Mouse (Mus musculus): Measurements from ENCODE around the gene Pgd. TPM values are rescaled to one million over a fixed set of nuclear protein-coding genes. Genes with fewer than 3 reads are reported as not detected.
"Not testable (repeated sequence)": the region's sequence is repeated elsewhere in the genome, so short reads cannot be mapped to it uniquely, and the experiment has no call there.

The Pgd gene
- total RNA-seq (2021): 10 to 100 TPM; 14.4 to 19.1 TPM
- long read RNA-seq, experiment 1, partial matches to known transcripts: 2 of 5 reads
- long read RNA-seq, experiment 1, other reads (novel, unspliced or antisense): 2 of 5 reads
- long read RNA-seq, experiment 2, partial matches to known transcripts: 1 of 5 reads
- long read RNA-seq, experiment 2, other reads (novel, unspliced or antisense): 2 of 5 reads

DNA sequence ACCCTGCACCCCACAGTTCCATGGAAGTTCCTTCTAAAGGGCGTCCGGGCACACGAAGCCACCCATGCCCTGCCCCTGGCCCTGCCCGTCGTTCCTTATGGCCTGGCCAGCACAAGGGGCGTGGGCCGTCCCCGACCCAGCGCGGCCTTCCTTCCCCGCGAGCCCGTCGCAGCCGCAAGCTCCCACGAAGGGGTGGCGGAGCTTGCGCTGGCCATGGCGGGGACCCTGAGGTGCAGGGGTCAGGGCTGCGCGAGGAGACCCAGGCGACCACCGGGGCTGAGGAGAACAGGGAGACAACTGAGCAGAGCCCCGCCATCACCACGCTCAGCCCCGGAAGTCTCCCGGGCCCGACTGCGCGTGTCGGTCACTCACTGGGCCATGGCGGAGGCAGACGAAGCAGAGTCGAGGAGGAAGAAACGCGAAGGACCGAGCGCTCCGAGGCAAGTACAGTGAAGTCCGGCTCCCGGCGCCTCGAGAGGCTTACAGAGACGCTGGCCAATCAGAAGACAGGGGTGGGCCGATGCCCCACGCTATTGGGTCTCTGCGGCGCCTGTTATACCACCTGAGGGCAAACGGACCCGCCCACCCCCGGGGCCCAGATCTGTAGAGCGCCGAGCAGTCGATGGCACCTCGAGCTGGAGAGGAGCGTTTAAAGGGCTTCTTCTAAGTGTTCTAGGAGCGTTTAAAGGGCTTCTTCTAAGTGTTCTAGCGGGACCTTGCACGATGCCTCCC lies at the start of gene Pgd:
Pgd (minus strand) TSS at position 557 of the 732 bp plus-strand sequence.
- intact Hi-C loops (cut with DNase I): no loop called here
- Histone ChIP-seq H3K4me3 (peak within 1 kb of the TSS; percentile 99), H3K27ac (peak within 1 kb of the TSS; percentile 95)
- DNase-seq: peak; percentile 98
- TF ChIP-seq CTCF (IDR thresholded peaks at IDR 0.05): no peak

GRCm38 (mm10) chr4:149215982-149216381 lies 49.4 kb upstream of the Pgd start:
- DNase-seq: no peak
- Histone ChIP-seq H3K4me3 (no peak overlapping the region), H3K27ac (no peak overlapping the region)
- no peak for TF ChIP-seq CTCF (IDR thresholded peaks at IDR 0.05)
- intact Hi-C loops (cut with DNase I): no loop called here

DNA sequence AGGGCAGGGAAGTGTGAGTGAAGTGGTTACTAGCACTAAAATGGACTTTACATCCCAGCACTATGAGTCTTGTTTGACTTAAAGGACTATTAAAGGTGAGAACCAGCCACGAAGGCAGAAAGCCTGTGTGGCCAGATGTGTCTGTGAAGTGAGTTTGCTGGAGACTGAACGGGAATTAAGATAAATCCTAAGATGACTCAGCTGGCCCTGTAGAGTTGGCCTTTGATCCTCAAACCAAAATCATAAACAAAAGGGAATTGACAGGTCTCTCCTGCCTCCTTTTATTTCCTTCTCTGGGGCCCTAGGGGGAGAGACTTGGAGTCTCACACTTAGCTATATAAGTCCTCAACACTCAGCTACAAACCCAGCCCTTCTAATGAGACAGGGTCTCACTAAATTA lies 48.8 kb upstream of the Pgd start:
- TF ChIP-seq CTCF (IDR thresholded peaks at IDR 0.05): no peak
- no peak overlapping the region for H3K4me3 ChIP-seq
- H3K27ac ChIP-seq: no peak overlapping the region
- intact Hi-C loops (cut with DNase I): no loop called here
- no peak for DNase-seq

- H3K4me3 ChIP-seq; H3K27ac ChIP-seq; DNase-seq; intact Hi-C loops (cut with DNase I): not testable (repeated sequence)
Measured at GRCm38 (mm10) chr4:149214468-149214867, 47.9 kb upstream of the Pgd start.

GRCm38 (mm10) chr4:149213466-149213865 lies 46.9 kb upstream of the Pgd start:
- no peak overlapping the region for H3K27ac ChIP-seq
- DNase-seq: no peak
- TF ChIP-seq CTCF (IDR thresholded peaks at IDR 0.05): no peak
- intact Hi-C loops (cut with DNase I): no loop called here
- no peak overlapping the region for H3K4me3 ChIP-seq

GRCm38 (mm10) chr4:149211441-149211840 lies 44.9 kb upstream of the Pgd start:
- TF ChIP-seq CTCF (IDR thresholded peaks at IDR 0.05): peak; percentile 41; the same call in 1 of the 2 replicates
- H3K27ac ChIP-seq; intact Hi-C loops (cut with DNase I); H3K4me3 ChIP-seq; DNase-seq: not testable (repeated sequence)

DNA sequence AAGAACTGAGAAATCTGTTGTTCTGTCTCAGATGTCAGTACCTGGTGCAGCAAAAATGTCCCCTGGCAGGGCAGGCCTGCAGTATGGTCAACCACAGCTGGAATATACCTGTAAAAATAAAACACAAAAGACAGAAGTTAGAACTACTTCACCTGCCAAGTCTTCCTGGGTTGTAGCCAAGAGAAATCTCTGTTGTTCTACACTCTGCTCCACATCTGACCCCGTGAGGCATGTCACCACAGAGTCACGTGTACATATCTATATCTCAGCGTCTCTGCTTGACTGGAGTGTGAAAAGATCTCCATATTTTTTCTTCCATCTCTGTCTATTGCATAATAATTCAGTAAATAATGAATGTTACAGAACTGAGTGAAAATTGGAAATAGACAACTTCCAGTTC lies 35.9 kb upstream of the Pgd start:
- no peak for TF ChIP-seq CTCF (IDR thresholded peaks at IDR 0.05)
- DNase-seq: no peak
- no peak overlapping the region for H3K27ac ChIP-seq
- intact Hi-C loops (cut with DNase I): no loop called here
- no peak overlapping the region for H3K4me3 ChIP-seq

DNA sequence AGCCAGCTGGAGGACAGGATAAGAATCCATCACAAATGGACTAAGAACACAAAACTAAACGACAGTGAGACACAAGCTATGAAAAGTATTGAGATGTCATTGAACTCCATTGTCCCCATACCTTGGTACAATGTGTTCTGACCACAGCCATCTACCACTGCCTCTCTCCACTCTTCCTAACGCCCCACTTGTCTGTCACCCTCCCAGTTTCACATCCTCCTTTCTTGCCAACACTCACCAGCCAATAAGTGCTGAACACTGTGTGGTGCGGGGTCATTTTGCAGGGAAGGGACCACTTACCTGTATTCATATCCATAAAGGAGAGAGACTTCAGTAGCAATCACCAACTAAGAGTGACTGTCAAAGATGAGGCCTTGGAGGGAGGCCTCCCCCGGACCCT lies 34.5 kb upstream of the Pgd start:
- intact Hi-C loops (cut with DNase I): no loop called here
- TF ChIP-seq CTCF (IDR thresholded peaks at IDR 0.05): no peak
- DNase-seq: no peak
- H3K27ac ChIP-seq: no peak overlapping the region
- no peak overlapping the region for H3K4me3 ChIP-seq

DNA sequence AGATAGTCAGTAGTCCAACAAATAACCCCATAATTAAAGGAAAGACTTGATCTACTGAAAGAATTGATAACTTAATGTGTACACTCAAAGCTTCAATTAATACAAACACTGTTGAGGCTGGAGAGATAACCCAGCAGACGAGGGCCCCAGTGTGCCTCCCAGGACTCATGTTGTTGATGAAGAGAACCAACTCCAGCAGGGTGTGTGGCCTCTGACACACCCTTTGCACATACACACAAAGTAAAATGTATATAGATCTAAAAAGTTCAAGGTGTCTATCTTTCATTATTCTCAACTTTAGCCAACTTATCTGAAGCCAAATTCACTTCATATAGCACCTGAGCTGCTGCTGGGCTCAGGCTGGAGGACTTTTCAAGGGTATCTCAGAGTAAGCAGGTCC lies 30.6 kb upstream of the Pgd start:
- TF ChIP-seq CTCF (IDR thresholded peaks at IDR 0.05): no peak
- intact Hi-C loops (cut with DNase I): no loop called here
- DNase-seq: no peak
- Histone ChIP-seq H3K27ac (no peak overlapping the region), H3K4me3 (no peak overlapping the region)

DNA sequence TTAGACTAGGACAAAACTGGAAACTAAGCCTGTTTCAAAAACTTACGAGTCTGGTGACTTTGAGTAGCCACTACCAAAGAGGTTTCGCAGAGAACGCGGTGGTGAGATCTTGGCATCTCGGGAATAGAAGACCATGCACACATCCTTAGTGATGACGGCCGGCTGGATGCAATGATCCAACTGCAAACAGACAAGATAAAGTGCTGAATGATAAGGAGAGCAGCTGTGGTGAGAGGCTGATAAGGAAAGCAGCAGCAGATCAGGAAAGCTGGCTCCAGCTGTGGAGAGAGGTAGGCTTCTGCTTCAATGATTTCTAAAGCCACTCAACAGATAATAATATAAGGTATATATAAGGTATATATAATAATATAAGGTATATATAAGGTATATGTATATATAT lies 24.5 kb upstream of the Pgd start:
- TF ChIP-seq CTCF (IDR thresholded peaks at IDR 0.05): no peak
- intact Hi-C loops (cut with DNase I): no loop called here
- Histone ChIP-seq H3K27ac (no peak overlapping the region), H3K4me3 (no peak overlapping the region)
- no peak for DNase-seq

- intact Hi-C loops (cut with DNase I): no loop called here
- no peak for TF ChIP-seq CTCF (IDR thresholded peaks at IDR 0.05)
- DNase-seq: no peak
- H3K27ac ChIP-seq: no peak overlapping the region
- H3K4me3 ChIP-seq: no peak overlapping the region
Measured at GRCm38 (mm10) chr4:149188563-149188962, 22.0 kb upstream of the Pgd start.

DNA sequence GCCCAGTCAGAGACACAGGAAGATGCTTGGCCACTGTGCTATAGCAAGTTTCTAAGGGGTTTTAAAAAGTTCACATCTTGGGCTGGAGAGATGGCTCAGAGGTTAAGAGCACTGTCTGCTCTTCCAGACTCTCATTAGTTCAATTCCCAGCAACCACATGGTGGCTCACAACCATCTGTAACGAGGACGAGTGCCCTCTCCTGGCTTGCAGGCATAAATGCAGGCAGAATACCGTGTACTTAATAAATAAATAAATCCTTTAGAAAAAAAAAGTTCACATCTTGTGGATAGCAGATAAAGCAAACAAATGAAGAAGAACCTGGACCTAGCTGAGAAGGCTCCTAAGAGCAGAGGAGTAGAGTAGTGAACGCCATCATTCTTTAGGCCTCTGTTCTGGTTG lies 16.2 kb upstream of the Pgd start:
- intact Hi-C loops (cut with DNase I): loop anchor here (1.0 kb wide), 1 partner anchor 38 kb away; no protein-coding TSS in a partner anchor
- TF ChIP-seq CTCF (IDR thresholded peaks at IDR 0.05): peak; percentile 68
- DNase-seq: peak; percentile 42
- peak overlapping the region; percentile 25; the same call in 1 of the 2 replicates for H3K27ac ChIP-seq
- no peak overlapping the region for H3K4me3 ChIP-seq

GRCm38 (mm10) chr4:149182192-149182591 lies 15.6 kb upstream of the Pgd start:
- Histone ChIP-seq H3K4me3 (no peak overlapping the region), H3K27ac (peak overlapping the region; percentile 31; the same call in 1 of the 2 replicates)
- DNase-seq: peak; percentile 63
- TF ChIP-seq CTCF (IDR thresholded peaks at IDR 0.05): no peak
- intact Hi-C loops (cut with DNase I): loop anchor here (1.0 kb wide), 1 partner anchor 38 kb away; no protein-coding TSS in a partner anchor

DNA sequence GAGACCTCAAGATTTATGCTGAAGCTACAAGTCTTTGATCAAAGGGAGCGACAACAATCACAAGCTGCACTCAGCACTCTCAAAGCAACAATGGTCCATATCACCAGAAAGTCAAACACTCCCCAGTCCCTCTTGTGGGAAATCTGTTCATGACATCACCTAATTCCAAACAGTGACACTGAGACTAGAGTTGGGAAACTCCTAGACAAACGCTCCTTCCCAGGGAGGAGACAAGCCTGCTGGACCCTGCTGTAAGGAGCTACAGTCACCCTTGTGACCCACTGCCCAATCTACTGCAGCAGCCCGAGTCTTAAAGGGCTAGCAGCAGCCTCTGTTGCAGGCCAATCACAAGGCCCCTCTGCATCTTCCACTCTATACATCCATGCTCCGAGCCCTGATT lies 13.0 kb upstream of the Pgd start:
- Histone ChIP-seq H3K27ac (peak overlapping the region; percentile 12), H3K4me3 (no peak overlapping the region)
- no peak for TF ChIP-seq CTCF (IDR thresholded peaks at IDR 0.05)
- DNase-seq: no peak
- intact Hi-C loops (cut with DNase I): no loop called here

Data from gastrocnemius, adult 2 months (tissue).